Mouse (Mus musculus) stomach, embryonic 15.5 days (tissue): ENCODE measurements around the gene Dqx1. TPM values are rescaled to one million over a fixed set of nuclear protein-coding genes. Genes with fewer than 3 reads are reported as not detected.

ENCODE experiments used
- ATAC-seq: fragments of 200-750 bp; cut with Nextera tagmentation; 2 replicates; pipeline ENCODE4 v1.8.0; 2017; ENCODE audit warnings: low read depth, moderate number of reproducible peaks, moderate TSS enrichment; ENCODE audit not compliant: insufficient read depth, low FRiP score
- H3K27ac ChIP-seq: fragments of 300-500 bp; sonication (generic); 2 replicates; pipeline ENCODE4 v1.5.1; 2015; ENCODE audit warnings: mild to moderate bottlenecking, inconsistent platforms
- H3K27me3 ChIP-seq: fragments of 300-500 bp; sonication (generic); replicated peaks from 2 replicates; pipeline ENCODE4 v1.6.1; 2015; ENCODE audit warnings: inconsistent platforms
- H3K36me3 ChIP-seq: fragments of 300-500 bp; sonication (generic); 2 replicates; pipeline ENCODE4 v1.6.1; 2015; ENCODE audit warnings: inconsistent platforms
- H3K4me1 ChIP-seq: fragments of 300-500 bp; sonication (generic); 2 replicates; pipeline ENCODE4 v1.6.1; 2015; ENCODE audit warnings: inconsistent platforms
- H3K4me2 ChIP-seq: fragments of 300-500 bp; sonication (generic); 2 replicates; pipeline ENCODE4 v1.6.1; 2015; ENCODE audit warnings: mild to moderate bottlenecking, inconsistent platforms
- H3K4me3 ChIP-seq: fragments of 300-500 bp; sonication (generic); replicated peaks from 2 replicates; pipeline ENCODE4 v1.5.1; 2015; ENCODE audit warnings: inconsistent platforms
- H3K9ac ChIP-seq: fragments of 300-500 bp; sonication (generic); 2 replicates; pipeline ENCODE4 v1.6.1; 2015; ENCODE audit warnings: inconsistent platforms
- H3K9me3 ChIP-seq: fragments of 300-500 bp; sonication (generic); 2 replicates; pipeline ENCODE4 v1.6.1; 2016; ENCODE audit warnings: inconsistent platforms
- WGBS: fragments of 180-500 bp; shearing (Covaris S2); methylation state at CpG from one replicate; pipeline ENCODE4 v1.1.7; 2015; 5-methylcytosine and 5-hydroxymethylcytosine counted together
- polyA plus RNA-seq: library from polyadenylated mRNA; unstranded; fragments of >200 nt; fragmentation: Nextera tagmentation; extraction: Ambion mirVana; gene quantifications from 2 replicates; pipeline ENCODE4 v1.2.1, GENCODE M21; 2015

Dqx1 gene
- polyA plus RNA-seq, 1 experiment from 2014 or later: 5.4 TPM

DNA sequence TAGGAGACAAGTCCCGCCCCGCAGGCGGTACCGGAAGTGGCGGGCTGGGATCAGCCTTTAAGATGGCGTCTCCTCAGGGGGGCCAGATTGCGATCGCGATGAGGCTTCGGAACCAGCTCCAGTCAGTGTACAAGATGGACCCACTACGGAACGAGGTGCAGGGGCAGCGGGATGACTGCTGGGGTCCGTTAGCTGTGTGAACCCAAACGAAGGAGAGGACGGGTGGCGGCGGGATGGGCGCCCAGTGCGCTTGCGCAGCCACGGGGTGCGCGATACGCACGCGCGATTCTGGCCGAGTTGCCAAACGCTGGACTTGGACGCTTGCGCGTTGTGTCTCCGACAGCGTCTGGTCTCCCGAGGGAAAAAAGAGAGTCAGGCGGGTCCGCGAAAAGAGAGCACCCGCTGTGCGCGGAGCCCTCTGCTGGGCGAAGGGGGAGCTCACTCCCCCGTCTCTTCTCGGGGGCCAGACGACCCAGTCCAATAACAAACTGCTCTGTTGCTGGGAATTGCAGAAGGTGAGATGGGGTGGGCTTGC, 20.7 kb downstream of the Dqx1 start:
- peaks cover 43% of the 10 kb centered on the region for H3K27me3 ChIP-seq
- ATAC-seq: peak; percentile 92
- H3K36me3 ChIP-seq: no peaks in the 10 kb centered on the region
- under 1% methylated on average over 46 of the region's 46 CpGs for WGBS
- peaks cover 8% of the 10 kb centered on the region; the same call in 1 of the 2 replicates for H3K4me1 ChIP-seq
- H3K4me3 ChIP-seq: peak overlapping the region; percentile 66
- H3K27ac ChIP-seq: peak overlapping the region; percentile 87
- peak overlapping the region; percentile 98 for H3K4me2 ChIP-seq
- no peaks in the 10 kb centered on the region for H3K9me3 ChIP-seq
- H3K9ac ChIP-seq: peak overlapping the region; percentile 53

DNA sequence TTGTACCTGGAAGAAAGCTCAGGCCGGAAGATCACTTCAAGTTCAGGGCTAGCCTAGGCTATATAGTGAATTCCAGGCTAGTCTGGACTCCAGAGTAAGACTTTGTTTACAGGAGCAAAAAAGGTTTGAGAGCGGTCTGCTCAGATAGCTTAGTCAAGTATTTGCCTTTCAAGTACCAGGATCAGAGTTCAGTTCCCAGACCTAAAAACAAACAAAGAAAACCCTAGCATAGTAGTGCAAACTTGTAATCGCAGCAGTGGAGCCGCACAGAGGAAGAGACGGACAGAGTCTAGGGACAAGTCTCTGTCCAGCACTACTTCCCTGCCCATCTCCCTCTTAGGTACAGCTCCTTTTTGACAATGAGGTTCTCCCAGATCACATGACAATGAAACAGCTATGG, 22.6 kb downstream of the Dqx1 start:
- no peak for ATAC-seq
- no peaks in the 10 kb centered on the region for H3K9me3 ChIP-seq
- H3K4me1 ChIP-seq: peaks cover 8% of the 10 kb centered on the region; the same call in 1 of the 2 replicates
- peaks cover 46% of the 10 kb centered on the region for H3K27me3 ChIP-seq
- no peak overlapping the region for H3K4me3 ChIP-seq
- no peak overlapping the region for H3K4me2 ChIP-seq
- no peak overlapping the region for H3K9ac ChIP-seq
- WGBS: 92% methylated on average over 5 of the region's 5 CpGs
- no peaks in the 10 kb centered on the region for H3K36me3 ChIP-seq
- H3K27ac ChIP-seq: no peak overlapping the region

DNA sequence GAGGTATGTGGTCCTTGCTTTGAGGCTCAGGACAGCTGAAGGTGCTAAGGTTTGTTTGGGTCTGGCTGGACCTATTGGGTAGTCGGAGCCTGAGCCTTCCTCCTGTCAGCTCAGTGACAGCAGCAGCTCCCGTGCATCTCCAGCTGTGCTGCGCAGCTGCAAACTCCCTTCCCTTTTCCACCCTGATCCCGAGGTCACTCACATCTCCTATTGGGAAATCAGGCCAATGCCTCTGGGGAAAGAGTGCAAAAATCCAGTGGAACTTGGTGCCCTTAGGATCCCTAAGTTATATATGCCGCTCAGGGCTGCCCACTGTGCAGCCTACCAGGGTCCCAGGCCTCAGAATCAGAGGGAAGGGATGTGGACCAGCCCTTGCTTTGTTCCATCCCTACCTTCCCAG, 25.9 kb downstream of the Dqx1 start:
- H3K4me1 ChIP-seq: peaks cover 20% of the 10 kb centered on the region
- no peak for ATAC-seq
- H3K9ac ChIP-seq: no peak overlapping the region
- no peak overlapping the region for H3K4me2 ChIP-seq
- no peak overlapping the region for H3K4me3 ChIP-seq
- H3K27me3 ChIP-seq: peaks cover 59% of the 10 kb centered on the region
- 21% methylated on average over 5 of the region's 5 CpGs for WGBS
- H3K27ac ChIP-seq: no peak overlapping the region
- no peaks in the 10 kb centered on the region for H3K9me3 ChIP-seq
- H3K36me3 ChIP-seq: no peaks in the 10 kb centered on the region

DNA sequence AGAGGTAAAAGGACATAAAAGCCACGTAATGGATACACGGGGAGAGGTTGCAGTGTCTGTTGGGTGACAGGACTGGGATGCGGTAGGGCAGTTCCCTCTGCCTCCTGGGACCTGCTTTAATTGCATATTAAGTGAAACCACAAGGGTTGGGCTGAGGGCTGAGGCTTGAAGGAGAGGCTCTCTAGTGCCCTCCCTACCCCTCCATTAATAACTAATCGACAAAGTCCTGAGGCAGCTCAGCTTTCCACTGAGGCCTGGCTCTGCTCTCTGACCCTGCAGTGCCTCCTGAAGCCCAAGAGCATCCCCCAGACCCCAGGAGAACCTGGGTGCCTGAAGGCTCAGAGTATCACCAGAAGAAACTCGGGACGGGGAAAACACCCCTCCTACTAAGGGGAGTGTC, 26.8 kb downstream of the Dqx1 start:
- Histone ChIP-seq H3K4me2 (no peak overlapping the region), H3K27me3 (peaks cover 67% of the 10 kb centered on the region), H3K9me3 (no peaks in the 10 kb centered on the region), H3K4me3 (no peak overlapping the region), H3K36me3 (no peaks in the 10 kb centered on the region), H3K4me1 (peaks cover 14% of the 10 kb centered on the region), H3K27ac (no peak overlapping the region), H3K9ac (no peak overlapping the region)
- no peak for ATAC-seq
- 12% methylated on average over 6 of the region's 6 CpGs for WGBS

DNA sequence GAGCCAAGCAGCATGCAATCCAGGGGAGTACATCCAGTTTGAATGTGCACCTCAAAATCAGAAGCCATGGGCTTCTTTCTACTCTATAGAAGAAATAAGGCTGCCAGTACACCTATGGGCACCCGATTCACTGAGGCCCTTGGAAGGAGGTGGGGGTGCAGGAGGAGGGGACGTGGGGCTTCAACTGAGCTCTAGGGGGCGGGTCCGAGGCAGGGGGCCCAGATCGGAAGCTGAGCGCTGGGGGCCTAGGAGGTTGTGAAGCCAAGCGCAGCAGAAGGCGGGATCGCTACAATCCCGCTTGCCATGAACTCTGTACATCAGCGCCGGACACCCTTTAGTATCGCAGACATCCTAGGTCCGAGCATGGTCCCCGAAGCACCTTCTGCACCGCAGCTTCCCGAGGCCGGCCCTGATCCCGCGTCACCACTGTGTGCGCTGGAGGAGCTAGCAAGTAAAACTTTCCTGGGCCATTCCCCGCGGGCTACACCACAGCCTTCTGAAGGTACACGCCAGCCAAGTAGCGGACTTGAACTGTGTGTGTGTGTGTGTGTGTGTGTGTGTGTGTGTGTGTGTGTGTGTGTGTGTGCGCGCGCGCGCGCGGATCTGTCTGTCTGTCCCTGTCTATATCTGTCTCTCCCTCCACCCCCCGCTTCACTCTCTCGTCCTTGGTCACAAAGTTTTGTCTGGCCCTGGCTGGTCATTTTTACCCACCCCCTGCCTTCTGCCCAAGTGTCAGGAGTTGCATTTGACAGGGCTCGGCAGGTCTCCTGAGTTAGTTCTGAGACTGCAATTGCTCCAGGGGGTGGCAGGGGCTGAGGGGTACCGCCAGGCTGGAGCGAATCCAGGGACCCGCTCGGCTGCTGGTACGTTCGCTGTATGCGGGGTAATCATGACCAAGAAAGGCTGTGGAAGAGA, 28.7 kb downstream of the Dqx1 start, which contains the start of gene Lbx2:
Lbx2 (plus strand) TSS at position 247 of the 915 bp plus-strand sequence.
- no peak within 1 kb of the TSS for H3K27ac ChIP-seq
- peaks cover 79% of the 10 kb centered on the region for H3K27me3 ChIP-seq
- H3K4me2 ChIP-seq: peak within 1 kb of the TSS; percentile 48
- no peak for ATAC-seq
- peak within 1 kb of the TSS; percentile 25 for H3K4me3 ChIP-seq
- peaks cover 14% of the 10 kb centered on the region for H3K4me1 ChIP-seq
- no peaks in the 10 kb centered on the region for H3K9me3 ChIP-seq
- no peak within 1 kb of the TSS for H3K9ac ChIP-seq
- no peaks in the 10 kb centered on the region for H3K36me3 ChIP-seq
- 6% methylated on average over 41 of the region's 42 CpGs for WGBS

GRCm38 (mm10) chr6:83087205-83087925, 29.7 kb downstream of the Dqx1 start:
- Histone ChIP-seq H3K27ac (no peak overlapping the region), H3K9me3 (no peaks in the 10 kb centered on the region), H3K36me3 (no peaks in the 10 kb centered on the region), H3K27me3 (peaks cover 78% of the 10 kb centered on the region), H3K4me2 (peak overlapping the region; percentile 48), H3K9ac (no peak overlapping the region), H3K4me1 (peaks cover 14% of the 10 kb centered on the region), H3K4me3 (peak overlapping the region; percentile 25)
- no peak for ATAC-seq
- WGBS: 2% methylated on average over 47 of the region's 47 CpGs

DNA sequence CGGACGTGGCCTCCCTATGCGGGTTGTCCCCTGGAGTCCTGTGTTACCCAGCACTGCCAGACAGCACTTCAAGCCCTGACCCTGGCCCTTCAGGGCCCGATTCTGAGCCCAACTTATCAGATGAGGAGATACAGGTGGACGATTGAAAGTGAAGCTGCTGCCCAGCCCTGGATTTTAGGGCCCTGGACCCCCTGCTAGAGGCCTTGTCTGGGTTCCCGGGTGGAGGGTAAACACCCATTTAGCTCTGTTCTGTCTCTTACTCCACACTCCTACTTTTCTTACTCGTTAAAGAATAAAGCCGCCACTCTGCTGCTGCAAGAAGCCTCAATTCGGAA, 30.2 kb downstream of the Dqx1 start:
- Histone ChIP-seq H3K27ac (no peak overlapping the region), H3K9me3 (no peaks in the 10 kb centered on the region), H3K4me3 (peak overlapping the region; percentile 25), H3K9ac (no peak overlapping the region), H3K36me3 (no peaks in the 10 kb centered on the region), H3K4me2 (peak overlapping the region; percentile 48), H3K4me1 (peaks cover 14% of the 10 kb centered on the region), H3K27me3 (peaks cover 73% of the 10 kb centered on the region)
- ATAC-seq: no peak
- WGBS: 15% methylated on average over 9 of the region's 9 CpGs

GRCm38 (mm10) chr6:83092416-83093127, 34.9 kb downstream of the Dqx1 start:
- Histone ChIP-seq H3K9me3 (no peaks in the 10 kb centered on the region), H3K36me3 (no peaks in the 10 kb centered on the region), H3K27me3 (peaks cover 39% of the 10 kb centered on the region), H3K4me1 (peaks cover 3% of the 10 kb centered on the region), H3K27ac (no peak overlapping the region), H3K4me2 (no peak overlapping the region), H3K9ac (no peak overlapping the region), H3K4me3 (no peak overlapping the region)
- WGBS: 27% methylated on average over 6 of the region's 6 CpGs
- ATAC-seq: no peak; the same call in 1 of the 2 replicates

GRCm38 (mm10) chr6:83095968-83096367, 38.3 kb downstream of the Dqx1 start:
- no peak overlapping the region for H3K27ac ChIP-seq
- no peak for ATAC-seq

GRCm38 (mm10) chr6:83098411-83098810, 40.8 kb downstream of the Dqx1 start:
- Histone ChIP-seq H3K36me3 (no peaks in the 10 kb centered on the region), H3K9me3 (no peaks in the 10 kb centered on the region), H3K4me3 (no peak overlapping the region), H3K4me2 (no peak overlapping the region), H3K4me1 (peaks cover 17% of the 10 kb centered on the region), H3K27ac (no peak overlapping the region), H3K9ac (no peak overlapping the region), H3K27me3 (0 out of 2 replicates have a peak, but pooled peaks cover 10% of the 10 kb centered on the region)
- 48% methylated on average over 2 of the region's 2 CpGs for WGBS
- ATAC-seq: no peak

More at GRCm38 (mm10) chr6:83095968-83096367, 38.3 kb downstream of the Dqx1 start:
- Histone ChIP-seq H3K27me3 (peaks cover 10% of the 10 kb centered on the region; the same call in 1 of the 2 replicates), H3K4me3 (no peak overlapping the region), H3K4me2 (no peak overlapping the region), H3K9ac (no peak overlapping the region), H3K36me3 (no peaks in the 10 kb centered on the region), H3K9me3 (no peaks in the 10 kb centered on the region), H3K4me1 (peaks cover 2% of the 10 kb centered on the region; the same call in 1 of the 2 replicates)
- 42% methylated on average over 6 of the region's 6 CpGs for WGBS

- Histone ChIP-seq H3K27ac (peak within 1 kb of the TSS; percentile 85), H3K4me2 (peak within 1 kb of the TSS; percentile 99), H3K9ac (peak within 1 kb of the TSS; percentile 70), H3K9me3 (no peaks in the 10 kb centered on the region), H3K27me3 (no peaks in the 10 kb centered on the region), H3K4me1 (peaks cover 19% of the 10 kb centered on the region), H3K36me3 (no peaks in the 10 kb centered on the region), H3K4me3 (peak within 1 kb of the TSS; percentile 73)
- WGBS: 0% methylated on average over 25 of the region's 25 CpGs
- peak; percentile 88 for ATAC-seq
These were observed 43.7 kb downstream of the Dqx1 start, which contains the start of the genes Ccdc142 and Gm42688 for GRCm38 (mm10) chr6:83101316-83101687. TSS of gene Ccdc142 (plus strand) at chr6:83101601. TSS of gene Gm42688 (plus strand) at chr6:83101617.
